Mouse (Mus musculus) intestine, embryonic 16.5 days (tissue): ENCODE results near the gene Themis2. TPM values are rescaled to one million over a fixed set of nuclear protein-coding genes. Genes with fewer than 3 reads are reported as not detected.

Experiments used
- ATAC-seq: fragments of 200-750 bp; cut with Nextera tagmentation; 2 replicates; pipeline ENCODE4 v1.8.0; 2017; ENCODE audit warnings: moderate TSS enrichment, moderate library complexity
- H3K27ac ChIP-seq: fragments of 300-500 bp; sonication (generic); 2 replicates; pipeline ENCODE4 v1.5.1; 2014; ENCODE audit warnings: mild to moderate bottlenecking, low read length
- H3K27me3 ChIP-seq: fragments of 300-500 bp; sonication (generic); replicated peaks from 2 replicates; pipeline ENCODE4 v1.6.1; 2014; ENCODE audit warnings: low read length, control low read depth, mixed read lengths; ENCODE audit not compliant: control insufficient read depth, insufficient read depth
- H3K36me3 ChIP-seq: fragments of 300-500 bp; sonication (generic); 2 replicates; pipeline ENCODE4 v1.6.1; 2014; ENCODE audit warnings: low read length, control low read depth; ENCODE audit not compliant: control insufficient read depth, insufficient read depth
- H3K4me1 ChIP-seq: fragments of 300-500 bp; sonication (generic); 2 replicates; pipeline ENCODE4 v1.6.1; 2014; ENCODE audit warnings: low read length, control low read depth, mixed read lengths; ENCODE audit not compliant: control insufficient read depth, insufficient read depth
- H3K4me2 ChIP-seq: fragments of 300-500 bp; sonication (generic); 2 replicates; pipeline ENCODE4 v1.6.1; 2014; ENCODE audit warnings: low read depth, low read length, control low read depth
- H3K4me3 ChIP-seq: fragments of 300-500 bp; sonication (generic); 2 replicates; pipeline ENCODE4 v1.5.1; 2014; ENCODE audit warnings: mild to moderate bottlenecking, low read length
- H3K9ac ChIP-seq: fragments of 300-500 bp; sonication (generic); 2 replicates; pipeline ENCODE4 v1.6.1; 2014; ENCODE audit warnings: low read depth, low read length
- H3K9me3 ChIP-seq: fragments of 300-500 bp; sonication (generic); 2 replicates; pipeline ENCODE4 v1.6.1; 2016; ENCODE audit warnings: low read length, control low read depth; ENCODE audit not compliant: control insufficient read depth
- WGBS: fragments of 180-500 bp; shearing (Covaris S2); extraction: QIAGEN DNeasy Blood & Tissue Kit; methylation state at CpG from one replicate; pipeline ENCODE4 v1.1.7; 2014; 5-methylcytosine and 5-hydroxymethylcytosine counted together
- polyA plus RNA-seq: library from polyadenylated mRNA; unstranded; fragments of >200 nt; fragmentation: Nextera tagmentation; extraction: Ambion mirVana; gene quantifications from 2 replicates; pipeline ENCODE4 v1.2.1, GENCODE M21; 2015

Gene Themis2
- polyA plus RNA-seq, 1 experiment from 2014 or later = 1.7 TPM

DNA sequence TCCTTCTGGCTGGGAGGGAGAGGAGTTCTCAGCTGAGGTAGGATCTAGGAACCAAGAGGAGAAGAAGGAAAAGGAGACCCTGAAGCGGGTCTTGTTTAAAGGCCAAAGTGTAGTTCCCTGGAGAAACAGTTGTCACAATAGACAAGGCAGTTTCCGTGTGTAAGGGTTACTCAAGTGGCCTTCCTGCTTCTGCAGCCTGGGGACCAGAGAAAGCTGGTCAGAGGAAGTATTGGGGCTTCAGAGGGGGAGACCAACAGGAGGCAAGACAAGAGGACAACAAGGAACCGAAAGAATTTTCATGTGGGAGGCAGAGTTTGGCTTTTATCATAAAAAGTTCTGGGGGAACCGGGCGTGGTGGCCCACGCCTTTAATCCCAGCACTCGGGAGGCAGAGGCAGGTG lies 20.2 kb upstream of the Themis2 start:
- 84% methylated on average over 7 of the region's 7 CpGs for WGBS
- H3K27me3 ChIP-seq = no peaks in the 10 kb centered on the region
- no peak for ATAC-seq

DNA sequence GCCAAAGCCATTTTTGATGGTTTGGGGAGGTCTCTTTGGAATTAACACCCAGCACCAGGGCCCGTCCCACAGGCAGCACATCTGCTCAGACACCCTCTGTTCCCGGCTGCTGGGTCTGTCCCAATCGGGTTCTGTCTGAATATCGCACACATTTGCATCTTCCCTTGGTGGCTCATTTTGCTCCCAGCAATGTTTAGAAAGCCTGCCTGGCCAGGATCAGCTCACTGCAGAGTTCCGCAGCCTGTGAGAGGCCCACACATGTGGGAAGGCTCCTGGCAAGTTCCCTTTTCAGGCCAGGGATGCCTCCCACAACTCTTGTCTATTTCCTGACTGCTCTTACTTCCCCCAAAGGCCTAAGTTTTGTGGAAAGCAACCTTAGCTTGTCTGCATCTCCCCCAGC lies 13.4 kb upstream of the Themis2 start:
- H3K27ac ChIP-seq = no peak overlapping the region
- H3K4me1 ChIP-seq = no peaks in the 10 kb centered on the region; the same call in 1 of the 2 replicates
- H3K27me3 ChIP-seq = no peaks in the 10 kb centered on the region
- no peak overlapping the region for H3K9ac ChIP-seq
- H3K4me3 ChIP-seq = no peak overlapping the region
- H3K36me3 ChIP-seq = no peaks in the 10 kb centered on the region
- ATAC-seq = no peak
- H3K9me3 ChIP-seq = no peaks in the 10 kb centered on the region
- 68% methylated on average over 5 of the region's 5 CpGs for WGBS
- H3K4me2 ChIP-seq = no peak overlapping the region

More for the DNA sequence above, 20.2 kb upstream of the Themis2 start:
- Histone ChIP-seq H3K27ac (no peak overlapping the region; the same call in 1 of the 2 replicates), H3K9ac (no peak overlapping the region), H3K4me3 (no peak overlapping the region), H3K9me3 (no peaks in the 10 kb centered on the region), H3K36me3 (no peaks in the 10 kb centered on the region), H3K4me1 (no peaks in the 10 kb centered on the region), H3K4me2 (no peak overlapping the region)

DNA sequence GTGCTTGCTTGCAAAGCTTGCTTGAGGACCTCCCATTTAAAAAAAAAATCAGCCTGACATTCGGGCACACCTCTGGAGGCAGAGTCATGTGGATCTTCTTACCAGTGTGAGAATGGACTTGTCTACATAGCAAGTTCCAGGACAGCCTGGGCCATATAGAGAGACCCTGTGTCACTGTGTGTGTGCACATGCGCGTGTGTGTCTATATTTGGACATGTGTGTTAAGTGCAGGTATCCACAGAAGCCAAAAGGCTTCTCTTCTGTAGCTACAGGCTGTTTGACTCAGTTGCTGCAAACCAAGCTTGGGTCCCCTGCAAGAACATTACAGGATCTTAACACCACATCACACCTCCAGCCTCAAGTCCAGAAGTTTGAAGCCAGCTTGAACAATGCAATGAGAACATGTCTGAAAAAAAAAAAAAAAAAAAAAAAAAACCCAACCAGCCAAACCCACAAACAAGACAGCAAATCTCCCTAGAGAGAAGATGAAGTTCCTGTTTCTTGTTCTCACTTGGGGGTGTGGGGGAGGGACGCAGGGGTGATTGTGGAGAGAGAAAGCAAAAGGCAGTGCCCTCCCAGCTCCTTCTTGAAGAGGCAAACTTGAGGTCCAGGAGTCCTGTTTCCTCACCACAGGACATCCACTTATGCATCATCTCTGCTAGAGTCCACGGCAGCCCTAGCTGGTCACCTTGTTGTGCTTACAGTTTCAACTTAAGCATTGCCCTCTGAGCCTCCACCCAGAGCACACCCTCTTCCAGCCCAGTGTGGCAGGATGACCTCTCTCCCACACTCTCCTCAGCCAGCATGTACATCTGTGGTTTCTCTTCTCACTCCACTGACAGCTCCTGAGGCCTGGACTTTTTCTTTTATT lies 11.8 kb upstream of the Themis2 start:
- Histone ChIP-seq H3K27ac (peak overlapping the region; percentile 31; the same call in 1 of the 2 replicates), H3K4me3 (no peak overlapping the region), H3K4me2 (no peak overlapping the region), H3K36me3 (no peaks in the 10 kb centered on the region), H3K9me3 (no peaks in the 10 kb centered on the region), H3K27me3 (no peaks in the 10 kb centered on the region), H3K9ac (no peak overlapping the region), H3K4me1 (no peaks in the 10 kb centered on the region; the same call in 1 of the 2 replicates)
- ATAC-seq = no peak
- WGBS = 59% methylated on average over 5 of the region's 5 CpGs

DNA sequence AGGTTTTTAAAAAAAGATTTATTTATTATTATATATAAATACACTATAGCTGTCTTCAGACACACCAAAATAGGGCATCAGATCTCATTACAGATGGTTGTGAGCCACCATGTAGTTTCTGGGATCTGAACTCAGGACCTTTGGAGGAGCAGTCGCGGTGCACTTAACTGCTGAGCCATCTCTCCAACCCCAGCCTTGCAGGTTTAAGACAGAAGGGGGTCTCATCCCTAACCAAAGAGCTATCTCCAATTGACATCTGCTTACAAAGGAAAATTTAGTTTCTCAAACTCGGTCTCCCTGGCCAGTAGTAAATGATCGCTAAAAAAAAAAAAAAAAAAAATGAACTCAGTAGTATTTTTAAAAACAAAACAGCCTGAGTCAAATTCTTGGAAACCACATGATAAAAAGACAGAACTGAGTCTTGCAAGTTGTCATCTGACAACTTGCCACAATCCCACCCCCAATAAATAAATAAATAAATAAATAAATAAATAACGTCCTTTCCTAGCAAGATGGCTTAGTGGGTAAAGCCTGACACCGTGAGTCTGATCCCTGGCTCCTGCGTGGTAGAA lies 10.5 kb upstream of the Themis2 start:
- H3K27me3 ChIP-seq = no peaks in the 10 kb centered on the region
- H3K4me2 ChIP-seq = no peak overlapping the region
- H3K9ac ChIP-seq = no peak overlapping the region
- H3K4me3 ChIP-seq = no peak overlapping the region
- no peak overlapping the region for H3K27ac ChIP-seq
- H3K9me3 ChIP-seq = no peaks in the 10 kb centered on the region
- WGBS = 83% methylated on average over 7 of the region's 7 CpGs
- H3K4me1 ChIP-seq = no peaks in the 10 kb centered on the region; the same call in 1 of the 2 replicates
- no peak for ATAC-seq
- H3K36me3 ChIP-seq = no peaks in the 10 kb centered on the region

DNA sequence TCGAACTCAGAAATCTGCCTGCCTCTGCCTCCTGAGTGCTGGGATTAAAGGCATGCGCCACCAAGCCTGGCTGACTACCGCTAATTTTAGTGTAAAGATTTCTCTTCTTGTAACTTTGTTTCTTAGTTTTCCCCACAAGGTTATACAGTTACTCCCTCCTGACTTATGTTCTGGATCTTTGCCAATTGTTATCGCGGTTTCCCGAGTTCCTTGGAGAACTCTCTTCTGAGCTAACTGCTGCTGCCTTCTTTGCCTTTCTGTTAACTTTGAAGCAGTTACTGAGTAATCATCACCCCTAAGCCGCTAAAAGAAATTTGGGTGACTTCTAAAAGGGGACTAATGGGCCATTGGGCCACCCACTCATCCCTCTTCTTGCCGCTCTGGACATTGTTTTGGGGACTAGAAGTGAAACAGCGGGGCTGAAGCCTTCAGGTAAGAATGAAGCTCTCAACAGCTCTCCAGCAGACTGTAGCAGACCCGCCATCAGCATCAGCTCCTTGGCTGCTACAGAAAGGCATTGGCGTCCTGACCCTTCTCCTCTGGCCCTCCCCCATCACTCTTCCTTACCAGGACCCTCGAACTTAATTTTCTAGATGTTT lies 9.5 kb upstream of the Themis2 start:
- Histone ChIP-seq H3K4me1 (no peaks in the 10 kb centered on the region; the same call in 1 of the 2 replicates), H3K27ac (no peak overlapping the region), H3K4me2 (no peak overlapping the region), H3K27me3 (no peaks in the 10 kb centered on the region), H3K36me3 (no peaks in the 10 kb centered on the region), H3K9me3 (no peaks in the 10 kb centered on the region), H3K9ac (no peak overlapping the region), H3K4me3 (no peak overlapping the region)
- WGBS = 77% methylated on average over 12 of the region's 12 CpGs
- ATAC-seq = no peak

DNA sequence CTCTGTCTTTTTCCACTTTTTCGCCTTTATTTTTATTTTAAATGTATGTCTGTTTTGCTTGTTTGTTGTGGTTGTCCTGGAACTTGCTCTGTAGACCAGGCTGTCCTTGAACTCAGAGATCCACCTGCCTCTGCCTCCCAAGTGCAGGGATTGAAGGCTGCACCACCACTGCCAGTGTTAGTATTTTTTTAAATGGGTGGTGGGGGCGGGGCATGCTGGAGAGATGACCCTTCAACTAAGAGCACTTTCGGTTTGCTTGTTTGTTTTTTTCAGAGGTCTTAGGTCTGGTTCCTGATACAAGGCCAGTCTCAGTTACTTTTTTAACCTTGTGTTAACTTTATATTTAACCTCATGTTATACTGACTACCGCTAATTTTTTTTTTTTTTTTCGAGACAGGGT lies 9.0 kb upstream of the Themis2 start:
- Histone ChIP-seq H3K27ac (no peak overlapping the region), H3K27me3 (no peaks in the 10 kb centered on the region), H3K4me3 (no peak overlapping the region), H3K4me1 (no peaks in the 10 kb centered on the region; the same call in 1 of the 2 replicates), H3K36me3 (no peaks in the 10 kb centered on the region), H3K4me2 (no peak overlapping the region), H3K9me3 (no peaks in the 10 kb centered on the region), H3K9ac (no peak overlapping the region)
- no peak for ATAC-seq
- WGBS = 88% methylated on average over 5 of the region's 5 CpGs

DNA sequence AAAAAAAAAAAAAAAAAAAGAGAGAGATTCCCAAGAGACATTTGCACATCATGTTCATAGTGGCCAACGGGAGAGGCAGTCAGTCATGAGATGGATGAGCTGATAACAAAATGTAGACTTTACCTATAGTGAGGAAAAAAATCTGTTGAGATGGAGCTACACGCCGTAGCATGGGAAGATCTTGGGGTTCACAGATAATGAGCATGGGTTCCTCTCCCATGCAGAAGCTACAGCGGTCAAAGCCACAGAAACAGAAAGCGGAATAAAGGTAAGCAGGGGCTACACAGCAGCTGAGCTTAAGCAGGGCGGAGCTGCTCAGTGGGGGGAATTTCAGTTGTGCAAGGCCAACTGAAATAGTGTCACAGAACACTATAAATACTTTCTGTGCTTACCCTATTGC lies 8.1 kb upstream of the Themis2 start:
- Histone ChIP-seq H3K27ac (no peak overlapping the region), H3K4me2 (no peak overlapping the region), H3K9ac (no peak overlapping the region), H3K9me3 (no peaks in the 10 kb centered on the region), H3K4me3 (no peak overlapping the region), H3K27me3 (no peaks in the 10 kb centered on the region), H3K36me3 (no peaks in the 10 kb centered on the region), H3K4me1 (no peaks in the 10 kb centered on the region; the same call in 1 of the 2 replicates)
- 85% methylated on average over 6 of the region's 6 CpGs for WGBS
- ATAC-seq = no peak

DNA sequence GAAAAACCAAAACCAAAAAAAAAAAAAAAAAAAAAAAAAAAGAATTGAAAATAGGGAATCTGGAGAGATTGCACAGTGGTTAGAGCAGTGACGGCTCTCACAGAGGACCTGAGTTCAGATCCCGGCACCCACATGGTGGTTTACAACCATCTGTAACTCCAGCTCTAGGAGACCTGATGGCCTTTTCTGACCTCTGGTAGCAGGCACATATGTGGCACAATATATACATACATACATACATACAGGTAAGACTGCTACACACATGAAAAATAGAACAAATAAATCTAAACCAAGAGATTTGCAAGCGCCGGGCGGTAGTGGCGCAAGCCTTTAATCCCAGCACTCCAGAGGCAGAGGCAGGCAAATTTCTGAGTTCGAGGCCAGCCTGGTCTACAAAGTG lies 7.7 kb upstream of the Themis2 start:
- Histone ChIP-seq H3K9ac (no peak overlapping the region), H3K4me2 (no peak overlapping the region), H3K9me3 (no peaks in the 10 kb centered on the region), H3K36me3 (no peaks in the 10 kb centered on the region), H3K4me1 (no peaks in the 10 kb centered on the region; the same call in 1 of the 2 replicates), H3K27me3 (no peaks in the 10 kb centered on the region), H3K4me3 (no peak overlapping the region), H3K27ac (no peak overlapping the region)
- no peak for ATAC-seq
- WGBS = 95% methylated on average over 7 of the region's 7 CpGs

DNA sequence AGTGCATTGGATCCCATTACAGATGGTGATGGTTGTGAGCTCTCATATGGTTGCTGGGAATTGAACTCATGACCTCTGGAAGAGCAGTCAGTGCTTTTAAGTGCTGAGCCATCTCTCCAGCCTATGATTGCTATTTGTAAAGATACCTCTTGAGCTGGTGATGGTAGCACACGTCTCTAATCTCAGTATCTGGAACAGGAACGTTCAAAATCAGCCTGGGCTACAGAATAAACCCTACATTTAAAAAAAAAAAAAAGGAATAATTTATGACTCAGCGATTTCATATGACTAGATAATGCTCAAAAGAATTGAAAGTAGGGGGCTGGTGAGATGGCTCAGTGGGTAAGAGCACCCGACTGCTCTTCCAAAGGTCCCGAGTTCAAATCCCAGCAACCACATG lies 7.0 kb upstream of the Themis2 start:
- Histone ChIP-seq H3K4me3 (no peak overlapping the region), H3K27me3 (no peaks in the 10 kb centered on the region), H3K9ac (no peak overlapping the region), H3K36me3 (no peaks in the 10 kb centered on the region), H3K9me3 (no peaks in the 10 kb centered on the region), H3K27ac (no peak overlapping the region; the same call in 1 of the 2 replicates), H3K4me2 (no peak overlapping the region), H3K4me1 (no peaks in the 10 kb centered on the region)
- no peak for ATAC-seq
- WGBS = 85% methylated on average over 5 of the region's 5 CpGs
